Mouse (Mus musculus) MEL (cell line): ENCODE data around the gene Brinp3.

Source experiments
- CTCF ChIP-seq, 3 experiments: IDR thresholded peaks in 2 of 3; conservative IDR thresholded peaks in 1 of 3; 2 replicates each; pipeline ENCODE4 v1.5.1; 2011 to 2012; ENCODE audit warnings: low read length in 3 of 3, low read depth in 2 of 3, mild to moderate bottlenecking in 2 of 3, improper control_type of control experiment in 1 of 3, inconsistent platforms in 1 of 3, mixed read lengths in 1 of 3, moderate library complexity in 1 of 3; ENCODE audit not compliant: control insufficient read depth in 1 of 3, insufficient read depth in 1 of 3, poor library complexity in 1 of 3, severe bottlenecking in 1 of 3
- EP300 ChIP-seq, 2 experiments: IDR thresholded peaks; 2 replicates each; pipeline ENCODE4 v1.6.1; 2011; ENCODE audit warnings: improper control_type of control experiment in 2 of 2, low read length in 2 of 2, low read depth in 1 of 2, mild to moderate bottlenecking in 1 of 2
- MAFK ChIP-seq: IDR thresholded peaks from 2 replicates; pipeline ENCODE4 v1.6.1; 2011; ENCODE audit warnings: low read depth, mild to moderate bottlenecking, low read length, improper control_type of control experiment, borderline replicate concordance
- MXI1 ChIP-seq: IDR thresholded peaks from 2 replicates; pipeline ENCODE4 v1.6.1; 2011; ENCODE audit warnings: mild to moderate bottlenecking, low read depth, low read length, improper control_type of control experiment
- POLR2A ChIP-seq, 2 experiments: IDR thresholded peaks; 2 replicates each; pipeline ENCODE4 v1.6.1; 2011 to 2012; ENCODE audit warnings: low read length in 2 of 2, mild to moderate bottlenecking in 2 of 2, control low read depth in 1 of 2, improper control_type of control experiment in 1 of 2, low read depth in 1 of 2, moderate library complexity in 1 of 2; ENCODE audit not compliant: control insufficient read depth in 1 of 2, insufficient read depth in 1 of 2, poor library complexity in 1 of 2

- TF ChIP-seq MXI1 (no peak), POLR2A (IDR thresholded peaks at IDR 0.05; ENCODE audit: control insufficient read depth in 1 of 2, insufficient read depth in 1 of 2, low read depth in 1 of 2, low read length in 2 of 2, poor library complexity in 1 of 2) (no peak), MAFK (no peak), CTCF (IDR thresholded peaks at IDR 0.05 in 2 of 3, conservative IDR thresholded peaks at IDR 0.05 in 1 of 3; ENCODE audit: control insufficient read depth in 1 of 3, insufficient read depth in 1 of 3, low read depth in 2 of 3, low read length in 3 of 3, poor library complexity in 1 of 3, severe bottlenecking in 1 of 3) (no peak), EP300 (IDR thresholded peaks at IDR 0.05; ENCODE audit: low read depth in 1 of 2, low read length in 2 of 2) (no peak)
Measured at GRCm38 (mm10) chr1:146801821-146802220, 307.3 kb downstream of the Brinp3 start.
